In genomic region chr2:136449265-136449664, GRCm38 (mm10) we compare ENCODE assay signal across 9 mouse cellular contexts. TPM values are rescaled to one million over a fixed set of nuclear protein-coding genes. Genes with fewer than 3 reads are reported as not detected.
DNase-seq lines count a peak whose midpoint lies in the region; ATAC-seq and TF ChIP-seq lines count a peak whose summit lies in the region.
"Had no signal": no experiment of that assay in that cellular context is flagged by ENCODE, and none has a peak within 500 bp of the region (broad histone marks: within the 10 kb centered on the region; RNA-seq: fewer than 3 reads in every experiment).

No protein-coding gene starts in this region.

- no peak overlapping the region for H3K4me2 ChIP-seq in midbrain, postnatal 0 days (ENCODE audit: low read depth, low read length, poor library complexity, severe bottlenecking)
- no peak overlapping the region for H3K4me2 ChIP-seq in midbrain, embryonic 16.5 days (ENCODE audit: low read length)
- no peak overlapping the region for H3K4me2 ChIP-seq in forebrain, embryonic 15.5 days (replicated peaks)

- WGBS in midbrain, postnatal 0 days = 8% methylated on average over 1 of the region's 1 CpGs
- 6% methylated on average over 1 of the region's 1 CpGs for WGBS in midbrain, embryonic 16.5 days
- 0% methylated on average over 1 of the region's 1 CpGs for WGBS in forebrain, embryonic 15.5 days

- TF ChIP-seq CTCF in gastrocnemius, adult 2 months (IDR thresholded peaks at IDR 0.05) = peak; percentile 25; the same call in 1 of the 2 replicates
- peak; percentile 73 for TF ChIP-seq CTCF in midbrain, postnatal 0 days (IDR thresholded peaks at IDR 0.05)

- no peaks in the 10 kb centered on the region for H3K27me3 ChIP-seq in midbrain, postnatal 0 days (ENCODE audit: insufficient read depth, low read length)
- no peaks in the 10 kb centered on the region for H3K27me3 ChIP-seq in midbrain, embryonic 16.5 days (ENCODE audit: control insufficient read depth, insufficient read depth, low read depth, low read length)
- H3K27me3 ChIP-seq in forebrain, embryonic 15.5 days = no peaks in the 10 kb centered on the region

- no peak overlapping the region for H3K4me3 ChIP-seq in gastrocnemius, adult 2 months
- no peak overlapping the region for H3K4me3 ChIP-seq in midbrain, postnatal 0 days (ENCODE audit: low read depth, low read length)
- H3K4me3 ChIP-seq in midbrain, embryonic 16.5 days (ENCODE audit: low read depth, low read length) = no peak overlapping the region
- H3K4me3 ChIP-seq in forebrain, embryonic 15.5 days = no peak overlapping the region

- ATAC-seq in midbrain, postnatal 0 days (ENCODE audit: low FRiP score) = no peak
- no peak for ATAC-seq in midbrain, embryonic 16.5 days
- 0 out of 2 replicates have a peak, but pooled peaks have one; percentile 43 for ATAC-seq in forebrain, embryonic 15.5 days (replicated peaks)

- no peak for DNase-seq in gastrocnemius, adult 2 months
- no peak for DNase-seq in gastrocnemius, postnatal 14 days
- DNase-seq in midbrain, postnatal 0 days (ENCODE audit: low spot score) = peak; percentile 73
- DNase-seq in retina, postnatal 1 day = peak; percentile 39
- DNase-seq in ovary, adult 18-20 months (ENCODE audit: low spot score) = no peak
- no peak for DNase-seq in testis, postnatal 10 days (ENCODE audit: low spot score)

- H3K27ac ChIP-seq in gastrocnemius, adult 2 months = no peak overlapping the region
- no peak overlapping the region for H3K27ac ChIP-seq in midbrain, postnatal 0 days (ENCODE audit: low read depth, low read length)
- H3K27ac ChIP-seq in midbrain, embryonic 16.5 days (ENCODE audit: low read length) = no peak overlapping the region
- H3K27ac ChIP-seq in forebrain, embryonic 15.5 days (replicated peaks) = no peak overlapping the region
- H3K27ac ChIP-seq: liver, embryonic 14.5 days had no signal

- H3K36me3 ChIP-seq in midbrain, postnatal 0 days (ENCODE audit: insufficient read depth, low read length) = no peaks in the 10 kb centered on the region
- no peaks in the 10 kb centered on the region for H3K36me3 ChIP-seq in midbrain, embryonic 16.5 days (ENCODE audit: control insufficient read depth, insufficient read depth, low read length)
- H3K36me3 ChIP-seq in forebrain, embryonic 15.5 days = no peaks in the 10 kb centered on the region

- H3K9ac ChIP-seq in midbrain, postnatal 0 days (replicated peaks; ENCODE audit: low read length, poor library complexity, severe bottlenecking) = no peak overlapping the region
- no peak overlapping the region for H3K9ac ChIP-seq in midbrain, embryonic 16.5 days (ENCODE audit: low read depth, low read length)
- no peak overlapping the region for H3K9ac ChIP-seq in forebrain, embryonic 15.5 days (replicated peaks)
- H3K9ac ChIP-seq: liver, embryonic 14.5 days had no signal

- H3K4me1 ChIP-seq in midbrain, postnatal 0 days (ENCODE audit: insufficient read depth, low read length) = no peaks in the 10 kb centered on the region
- no peaks in the 10 kb centered on the region for H3K4me1 ChIP-seq in midbrain, embryonic 16.5 days (ENCODE audit: control insufficient read depth, insufficient read depth, low read length)
- H3K4me1 ChIP-seq in forebrain, embryonic 15.5 days = no peaks in the 10 kb centered on the region

- H3K9me3 ChIP-seq in midbrain, postnatal 0 days (ENCODE audit: low read length) = no peaks in the 10 kb centered on the region
- no peaks in the 10 kb centered on the region for H3K9me3 ChIP-seq in midbrain, embryonic 16.5 days (replicated peaks; ENCODE audit: control insufficient read depth, low read length, poor library complexity, severe bottlenecking)
- H3K9me3 ChIP-seq in forebrain, embryonic 15.5 days = no peaks in the 10 kb centered on the region

- intact Hi-C loops in gastrocnemius, adult 2 months (cut with DNase I) = no loop called here
- intact Hi-C loops in gastrocnemius, postnatal 14 days (cut with DNase I; ENCODE audit: low total_unique reads) = no loop called here

RNA-seq across cellular contexts. Expression of gene Ankef1, which starts 52.4 kb away (rescaled TPM):
- under 1 TPM; 0.25 to 0.51 TPM for total RNA-seq in gastrocnemius, adult 2 months (2021)
- under 1 TPM; 0.18 to 0.35 TPM for total RNA-seq in gastrocnemius, postnatal 14 days (2021)
- total RNA-seq in midbrain, postnatal 0 days (2014; rRNA removed) = 1.5 and 1.7 TPM in 2 replicates
- polyA plus RNA-seq in midbrain, postnatal 0 days (2015; fragmentation: Nextera tagmentation; extraction: Ambion mirVana) = 0.66 and 0.88 TPM in 2 replicates
- polyA plus RNA-seq in midbrain, embryonic 16.5 days (2015; fragmentation: Nextera tagmentation; extraction: Ambion mirVana) = 1.2 and 1.4 TPM in 2 replicates
- 0.82 and 1.0 TPM in 2 replicates for polyA plus RNA-seq in forebrain, embryonic 15.5 days (2015; fragmentation: Nextera tagmentation; extraction: Ambion mirVana)
- polyA plus RNA-seq: liver, embryonic 14.5 days had no signal

Comparison
In these comparisons a context has a peak if more than half of its experiments do, and no peak if none do; other contexts are left out.
1. DNase-seq: peak in midbrain, postnatal 0 days (single experiment) and retina, postnatal 1 day (single experiment); none in gastrocnemius, adult 2 months (single experiment), gastrocnemius, postnatal 14 days (single experiment), ovary, adult 18-20 months (single experiment) and testis, postnatal 10 days (single experiment).